Mouse (Mus musculus): ENCODE results near the gene Klhl7.

Klhl7 gene

DNA sequence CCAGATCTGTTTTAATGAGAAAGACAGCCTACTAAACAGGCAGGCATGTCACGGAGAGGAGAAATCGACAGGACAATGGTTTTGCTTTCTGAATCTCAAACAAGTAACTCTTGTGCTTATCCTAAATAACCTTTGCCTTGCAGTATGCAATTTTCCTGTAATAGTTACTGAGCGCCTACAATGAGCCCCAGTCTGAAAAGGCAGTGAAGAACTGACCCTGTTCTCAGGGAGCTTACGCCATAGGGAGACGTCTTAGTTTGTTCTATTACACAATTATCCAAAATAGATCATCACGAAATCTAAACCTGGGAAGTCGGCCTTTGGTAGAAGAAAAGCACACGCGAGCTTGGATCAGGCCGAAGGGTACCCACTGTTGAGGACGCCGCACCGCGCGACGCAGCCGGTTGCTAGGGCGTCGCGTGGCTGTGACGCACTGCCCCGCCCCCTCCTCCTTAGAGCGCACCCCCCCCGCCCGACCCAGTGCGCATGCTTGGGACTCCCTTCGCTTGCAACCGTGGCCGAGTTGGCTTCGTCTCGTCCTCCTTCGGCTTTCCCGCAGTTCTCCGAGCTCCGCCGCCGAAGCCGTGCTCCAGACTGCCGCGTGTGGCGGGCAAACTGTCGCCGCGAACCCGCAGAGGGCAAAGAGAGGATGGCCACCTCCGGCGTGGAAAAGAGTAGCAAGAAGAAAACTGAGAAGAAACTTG is at the start of gene Klhl7:
Gene Klhl7, plus strand, starts transcription at position 500 of the 704 bp plus-strand sequence.
- in situ Hi-C loops (cut with MboI, MseI): loop anchor here in 1 of 2 experiments (5.0 to 10.0 kb wide), 2 partner anchors 52 to 355 kb away; partner anchors contain the start of gene Agap3

DNA sequence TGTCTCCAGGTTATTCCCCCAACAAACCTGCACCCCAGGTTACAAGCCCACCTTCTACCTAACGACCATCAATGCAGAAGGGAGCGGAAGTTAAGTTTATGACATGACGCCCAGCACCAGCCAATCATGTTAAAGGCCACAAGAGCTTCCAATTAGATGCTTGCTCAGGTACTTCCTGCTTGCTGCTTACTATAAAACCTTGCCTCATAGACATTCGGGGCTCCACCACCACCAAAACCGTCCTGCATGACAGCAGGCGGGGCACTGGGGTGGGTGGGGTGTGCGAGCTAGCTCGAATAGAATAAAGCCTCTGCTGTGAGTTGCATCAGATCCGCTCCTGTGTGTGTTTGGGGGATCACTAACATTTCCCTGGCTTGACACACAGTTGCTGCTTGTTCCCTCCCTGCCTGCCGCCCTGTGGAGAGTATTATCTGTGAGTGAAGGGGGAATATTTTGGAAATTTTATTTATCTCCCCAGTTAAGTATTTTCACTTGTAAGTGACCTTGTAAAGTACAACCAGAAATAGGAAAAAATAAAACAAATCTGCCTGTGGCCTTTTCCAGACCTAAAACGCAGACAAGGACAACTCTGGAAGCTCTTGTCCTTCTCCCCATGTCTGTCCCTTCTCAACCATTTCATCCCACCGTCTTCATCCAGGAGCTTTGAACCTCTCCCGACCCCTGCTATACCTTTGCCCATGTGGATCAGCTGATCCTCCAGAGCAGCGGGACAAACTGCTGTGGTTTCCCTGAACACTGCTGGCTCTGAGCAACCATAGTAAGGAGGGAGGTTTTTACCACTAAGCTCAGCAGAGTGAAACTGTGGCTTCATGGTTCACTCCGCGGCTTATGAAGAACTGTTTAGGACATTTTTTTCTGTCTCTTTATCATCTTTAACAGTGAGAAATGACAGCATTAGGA is 48.4 kb upstream of the Klhl7 start:
- in situ Hi-C loops (cut with MboI, MseI): loop anchor here in 1 of 2 experiments (10.0 kb wide), 2 partner anchors 117 to 157 kb away; no protein-coding TSS in a partner anchor

DNA sequence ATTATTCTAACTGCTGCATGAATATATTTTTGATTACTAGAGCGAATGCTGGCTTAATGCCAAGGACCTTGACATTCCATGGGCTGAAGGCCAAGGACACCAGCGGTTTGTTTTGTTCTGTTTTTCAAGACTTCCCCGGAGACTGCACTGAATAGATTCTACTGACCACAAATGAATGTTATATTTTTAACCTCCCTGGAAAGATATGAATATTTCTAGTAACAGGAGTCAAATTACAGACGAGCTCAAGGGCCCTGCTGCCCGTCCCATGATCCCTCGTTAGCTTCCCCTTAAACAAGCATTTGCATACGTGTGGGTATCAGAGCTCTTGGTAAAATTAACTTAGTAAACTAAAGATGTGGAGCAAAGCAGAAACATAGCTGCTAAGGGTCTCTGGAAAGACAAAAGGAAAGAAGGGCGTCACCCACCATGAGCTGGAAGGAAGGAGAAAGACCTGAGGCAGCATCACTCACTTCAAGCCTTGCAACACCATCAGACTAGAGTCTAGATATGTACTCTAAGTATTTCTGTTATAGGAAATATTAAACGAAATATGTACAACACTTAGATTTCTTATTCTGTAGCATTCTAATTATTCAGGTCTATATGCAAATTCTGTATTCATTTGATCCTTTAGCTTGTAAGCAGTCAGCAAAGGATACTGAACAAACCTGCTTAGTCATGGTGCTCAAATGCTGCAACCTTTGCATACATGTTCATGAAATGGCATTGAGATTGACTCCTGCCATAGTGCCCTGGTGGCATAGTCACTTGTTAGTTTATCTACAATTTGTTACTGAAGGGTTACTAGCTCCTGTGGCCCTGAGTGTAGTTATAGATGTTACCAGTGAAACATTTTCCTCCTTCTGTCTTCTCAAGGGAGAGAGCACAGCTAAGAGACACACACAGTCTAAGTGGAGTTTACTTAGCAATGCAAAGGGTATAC is 46.9 kb upstream of the Klhl7 start:
- in situ Hi-C loops (cut with MboI, MseI): loop anchor here in 1 of 2 experiments (10.0 kb wide), 2 partner anchors 119 to 159 kb away; no protein-coding TSS in a partner anchor

DNA sequence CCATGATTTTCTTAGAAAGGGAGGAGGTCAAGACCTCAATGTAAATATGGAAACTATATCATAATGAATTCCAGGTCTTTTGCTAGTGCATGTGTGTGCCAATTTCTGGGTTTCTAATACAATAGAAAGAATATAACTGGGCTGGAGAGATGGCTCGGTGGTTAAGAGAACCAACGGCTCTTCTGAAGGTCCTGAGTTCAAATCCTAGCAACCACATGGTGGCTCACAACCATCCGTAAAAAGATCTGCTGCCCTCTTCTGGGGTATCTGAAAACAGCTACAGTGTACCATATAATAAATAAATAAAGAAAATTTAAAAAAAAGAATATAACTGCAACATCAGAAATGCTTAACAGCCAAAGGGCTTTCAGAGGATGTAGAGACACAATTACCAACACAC is 46.0 kb upstream of the Klhl7 start:
- in situ Hi-C loops (cut with MboI, MseI): loop anchor here in 1 of 2 experiments (10.0 kb wide), 2 partner anchors 120 to 160 kb away; no protein-coding TSS in a partner anchor

DNA sequence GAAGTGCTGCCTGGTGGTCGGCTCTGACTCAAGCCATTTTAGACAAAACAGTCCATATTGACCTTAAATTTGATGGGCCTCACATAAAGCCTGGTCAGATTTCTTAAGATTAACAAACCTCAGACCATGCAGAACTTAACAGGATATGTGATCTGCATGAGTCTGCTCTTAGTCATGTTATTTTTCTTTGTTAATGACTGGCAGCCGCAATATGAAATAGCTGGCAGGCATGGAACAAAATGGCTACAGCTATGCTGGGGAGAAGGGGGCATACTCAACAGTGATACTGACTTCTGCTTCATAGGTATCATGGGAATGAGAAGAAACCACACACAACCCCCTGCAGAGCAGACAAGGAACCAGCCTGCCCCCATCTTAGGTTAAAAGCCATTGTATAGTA is 43.5 kb upstream of the Klhl7 start:
- in situ Hi-C loops (cut with MboI, MseI): loop anchor here in 1 of 2 experiments (10.0 kb wide), 2 partner anchors 122 to 162 kb away; no protein-coding TSS in a partner anchor

DNA sequence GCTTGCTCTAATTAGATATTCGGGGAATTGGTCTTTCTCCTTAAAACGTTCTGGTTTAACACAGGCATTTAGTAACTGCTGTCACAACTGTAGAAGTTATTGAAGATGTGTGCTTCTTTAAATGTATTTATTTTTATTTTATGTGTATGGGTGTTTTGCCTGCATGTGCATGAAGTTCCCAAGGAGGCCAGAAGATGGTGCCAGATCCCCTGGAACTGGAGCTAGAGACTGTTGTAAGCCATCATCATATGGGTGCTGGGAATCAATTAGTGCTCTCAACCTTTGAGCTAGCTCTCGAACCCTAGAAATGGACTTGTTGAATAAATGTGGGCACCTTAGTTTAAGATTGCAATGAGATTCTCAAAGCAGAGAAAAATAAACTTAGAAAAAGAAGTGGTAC is 42.8 kb upstream of the Klhl7 start:
- in situ Hi-C loops (cut with MboI, MseI): loop anchor here in 1 of 2 experiments (10.0 kb wide), 2 partner anchors 123 to 163 kb away; no protein-coding TSS in a partner anchor

DNA sequence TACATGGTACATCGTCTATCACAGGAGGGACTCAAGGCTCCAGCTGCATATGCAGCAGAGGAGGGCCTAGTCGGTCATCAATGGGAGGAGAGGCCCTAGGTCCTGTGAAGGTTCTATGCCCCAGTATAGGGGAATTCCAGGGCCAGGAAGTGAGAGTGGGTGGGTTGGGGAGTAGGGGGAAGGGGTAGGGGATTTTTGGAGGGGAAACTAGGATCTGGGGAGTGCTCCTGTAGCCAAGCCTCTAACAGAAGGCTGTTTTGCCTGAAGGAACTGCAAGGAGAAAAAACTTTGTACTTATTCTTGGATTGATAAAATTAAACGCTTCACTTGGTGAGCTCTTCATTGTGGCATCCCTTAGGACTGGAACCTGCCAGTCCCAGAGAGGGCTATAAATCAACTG is 39.5 kb upstream of the Klhl7 start:
- in situ Hi-C loops (cut with MboI, MseI): no loop called here

DNA sequence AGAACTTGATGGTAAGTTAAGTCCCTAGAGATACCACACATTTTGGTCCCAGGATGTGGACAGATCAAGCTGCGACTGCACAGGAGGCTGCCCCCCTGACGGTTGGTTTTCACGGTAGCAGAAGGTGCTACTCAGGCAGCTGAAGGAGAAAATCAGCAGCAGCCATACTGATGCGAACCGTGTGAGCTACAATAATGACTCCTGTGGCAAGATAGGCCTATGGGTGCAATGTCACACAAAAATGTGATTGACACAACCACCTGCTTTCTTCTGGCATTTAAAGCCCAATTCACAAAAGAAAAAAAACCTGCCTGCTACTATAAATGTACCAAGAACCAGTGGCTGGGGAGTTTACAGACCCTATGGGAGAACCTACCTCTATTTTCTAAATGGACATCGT is 37.4 kb upstream of the Klhl7 start:
- in situ Hi-C loops (cut with MboI, MseI): no loop called here

DNA sequence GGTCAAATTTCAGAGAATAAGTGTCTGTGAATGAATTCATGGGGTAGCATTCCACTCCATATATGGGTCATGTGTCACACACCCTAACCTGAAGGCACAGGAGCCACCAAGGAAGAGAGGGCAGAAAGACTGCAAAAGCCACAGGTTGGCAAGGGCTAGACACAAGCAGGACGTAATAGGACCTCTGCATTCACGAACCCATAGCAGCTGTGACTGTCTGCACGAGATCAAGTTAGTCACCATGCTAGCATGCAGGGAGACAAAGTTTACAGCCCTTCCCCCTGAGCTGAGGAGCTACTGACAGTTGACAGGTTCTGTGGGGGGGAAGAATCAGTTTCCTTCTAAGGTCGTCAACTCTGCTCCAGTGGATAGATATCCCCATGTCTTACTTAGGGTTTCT is 36.9 kb upstream of the Klhl7 start:
- in situ Hi-C loops (cut with MboI, MseI): no loop called here

DNA sequence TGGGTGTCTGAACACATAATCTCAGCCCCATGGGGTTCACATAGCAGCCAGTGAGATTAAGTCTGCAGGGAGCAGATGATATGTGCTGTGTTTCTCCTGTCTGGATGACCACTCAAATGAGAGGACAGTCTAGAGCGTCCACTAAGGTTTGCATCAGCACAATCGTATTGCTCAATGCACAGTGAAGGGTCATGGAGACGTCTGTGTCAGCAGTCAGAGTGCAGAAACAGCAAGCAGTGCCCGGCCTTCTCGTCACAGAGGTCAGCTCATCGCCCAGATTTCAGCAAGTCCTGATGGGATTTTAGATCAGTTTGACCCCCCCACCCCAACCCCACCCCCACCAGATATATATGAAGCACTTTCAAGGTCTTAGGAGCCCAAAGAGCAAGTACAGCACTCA is 31.4 kb upstream of the Klhl7 start:
- in situ Hi-C loops (cut with MboI, MseI): no loop called here

DNA sequence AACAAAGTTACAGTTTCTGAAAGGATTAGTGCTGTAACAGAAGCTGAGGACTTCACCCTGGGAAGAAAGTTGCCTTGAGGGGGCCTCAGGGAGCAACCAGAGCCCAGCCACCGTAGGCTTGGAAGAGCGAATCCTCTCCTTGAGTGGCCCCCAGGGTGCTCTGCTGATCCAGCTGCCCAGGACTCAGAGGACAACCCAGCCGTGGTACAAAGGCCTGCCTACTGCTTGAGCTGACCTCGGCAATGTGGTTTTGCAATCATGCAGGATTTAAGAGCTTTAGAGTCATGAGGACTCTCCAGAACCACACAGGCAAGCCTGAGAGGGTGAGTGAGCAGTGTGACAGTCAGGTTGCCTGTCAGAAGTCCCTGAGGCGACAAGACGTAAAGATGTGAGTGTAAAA is 28.4 kb upstream of the Klhl7 start:
- in situ Hi-C loops (cut with MboI, MseI): no loop called here

DNA sequence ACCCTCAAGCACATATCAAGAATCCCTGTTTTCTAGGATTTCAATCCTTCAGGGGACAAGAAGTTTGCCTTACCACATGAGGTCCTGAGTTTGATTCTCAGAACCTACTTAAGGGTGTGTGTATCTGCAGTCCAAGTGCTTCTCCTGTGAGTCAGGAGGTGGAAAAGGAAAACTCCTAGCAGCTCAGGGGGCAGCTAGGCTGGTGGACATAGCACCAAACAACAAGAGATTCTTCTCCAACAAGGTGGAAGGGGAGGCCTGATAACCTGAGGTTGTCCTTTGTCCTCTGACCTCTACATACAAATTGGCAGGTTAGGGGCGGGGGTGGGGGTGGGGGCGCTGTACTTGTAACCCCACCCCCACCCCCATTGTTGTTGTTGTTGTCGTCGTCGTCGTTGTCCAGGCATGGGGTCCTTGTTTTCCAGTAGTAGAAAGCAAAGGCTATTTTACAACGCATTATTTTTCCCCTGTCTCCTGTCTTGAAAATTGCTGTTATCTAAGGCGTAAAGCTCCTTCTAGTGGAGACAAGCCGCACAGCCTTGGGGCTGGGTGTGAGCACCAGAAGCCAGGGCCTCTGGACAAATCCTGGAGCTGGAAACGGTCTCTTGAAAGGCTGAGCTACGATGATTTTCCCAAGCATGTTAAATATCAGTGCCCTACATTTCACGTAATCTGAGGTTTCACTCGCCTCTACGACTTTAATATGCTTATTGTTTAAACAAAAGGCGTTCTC is 23.3 kb upstream of the Klhl7 start:
- in situ Hi-C loops (cut with MboI, MseI): no loop called here

DNA sequence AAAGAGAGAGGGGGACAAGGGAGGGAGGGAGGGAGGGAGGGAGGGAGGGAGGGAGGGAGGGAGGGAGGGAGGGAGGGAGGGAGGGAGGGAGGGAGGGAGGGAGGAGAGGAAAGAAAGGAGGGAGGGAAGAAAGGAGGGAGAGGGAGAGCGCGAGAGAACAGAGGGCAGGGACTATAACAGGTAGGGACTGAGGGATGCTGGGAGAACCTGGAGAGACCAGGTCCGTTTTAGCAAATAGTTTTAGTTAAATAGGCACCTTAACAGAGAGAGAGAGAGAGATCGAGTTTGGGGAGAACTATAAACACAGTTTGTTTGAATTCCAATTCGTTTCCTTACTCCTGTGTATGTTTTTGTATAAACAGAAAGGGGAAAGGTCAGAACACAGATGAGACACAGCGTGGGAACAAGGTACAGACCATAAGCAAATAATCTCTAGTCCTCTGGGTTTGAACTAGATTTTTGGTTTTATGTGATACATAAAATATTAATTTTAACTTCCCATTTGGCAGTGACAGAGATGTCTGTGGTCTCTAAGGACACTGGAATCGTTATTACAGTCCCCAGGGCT is 22.6 kb upstream of the Klhl7 start:
- in situ Hi-C loops (cut with MboI, MseI): no loop called here

DNA sequence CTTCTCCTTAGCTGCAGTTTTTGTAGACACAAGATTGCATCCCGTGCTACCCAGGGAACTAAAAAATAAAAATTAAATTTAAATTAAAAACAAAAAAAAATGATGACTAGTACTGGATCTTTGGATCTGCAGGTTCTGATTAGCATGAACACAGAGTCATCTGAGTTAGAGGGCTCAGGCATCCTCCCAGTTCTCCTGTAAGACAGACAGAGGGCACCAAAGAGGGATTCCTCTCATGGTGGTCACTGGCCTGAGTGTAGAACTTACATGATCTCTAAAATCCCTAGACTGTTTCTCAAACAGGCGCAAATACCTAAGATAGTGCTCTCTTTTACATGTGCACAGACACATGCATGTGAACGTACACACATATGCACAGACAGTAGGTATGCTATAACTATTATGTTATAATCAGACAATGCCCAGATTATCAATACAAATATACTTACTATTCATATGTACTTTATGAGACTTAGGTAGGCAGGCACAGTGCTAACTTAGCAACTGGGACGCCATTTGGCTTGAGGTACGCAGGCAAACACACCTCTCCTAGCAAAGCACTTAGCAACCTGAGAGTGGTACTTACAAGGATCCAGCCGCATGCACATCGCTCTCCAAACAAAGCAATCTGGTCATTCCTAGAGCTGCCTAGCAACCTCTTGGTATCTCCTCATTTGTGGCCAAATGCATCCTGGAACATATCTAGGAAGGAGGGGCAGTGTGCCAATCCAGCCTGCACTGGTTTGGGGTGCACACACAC is 21.8 kb upstream of the Klhl7 start:
- in situ Hi-C loops (cut with MboI, MseI): no loop called here

DNA sequence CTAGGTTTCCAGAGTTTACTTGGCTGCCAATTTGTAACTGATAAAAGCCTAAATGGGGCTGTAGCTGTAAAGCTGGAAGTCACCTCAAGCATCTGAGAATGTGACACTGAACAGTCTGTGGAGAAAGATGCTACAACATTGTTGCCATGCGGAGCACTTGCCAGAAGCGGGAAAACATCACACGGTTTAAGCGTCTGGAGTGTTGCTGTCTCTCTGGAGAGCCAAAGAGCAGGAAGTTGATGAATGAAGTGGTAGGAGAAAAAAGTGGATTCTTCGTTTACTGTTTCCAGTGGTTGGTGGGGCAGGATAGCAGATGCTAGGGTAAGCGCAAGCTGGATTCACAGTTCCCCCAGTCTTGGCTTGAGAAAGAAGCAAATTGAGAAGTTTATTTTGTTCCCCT is 19.6 kb upstream of the Klhl7 start:
- in situ Hi-C loops (cut with MboI, MseI): no loop called here

DNA sequence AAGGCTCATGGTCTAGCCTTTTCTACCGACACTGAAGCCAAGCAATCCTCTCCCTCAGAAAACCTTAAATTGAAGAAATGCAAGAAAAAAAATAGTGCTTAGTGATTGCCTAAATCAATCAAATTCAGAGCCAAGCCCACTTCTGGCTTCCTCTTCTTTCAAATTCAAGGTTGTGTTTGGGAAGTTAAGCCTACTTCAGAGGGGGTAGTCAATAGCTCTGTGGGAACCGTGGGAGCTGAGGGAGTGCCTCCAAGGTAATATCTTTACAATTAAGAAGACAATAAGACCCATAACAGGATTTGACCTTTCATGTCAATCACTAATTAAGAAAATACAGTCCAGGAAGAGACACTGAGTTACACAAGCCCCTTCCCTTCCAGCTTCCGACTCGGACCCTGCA is 15.6 kb upstream of the Klhl7 start:
- in situ Hi-C loops (cut with MboI, MseI): no loop called here

DNA sequence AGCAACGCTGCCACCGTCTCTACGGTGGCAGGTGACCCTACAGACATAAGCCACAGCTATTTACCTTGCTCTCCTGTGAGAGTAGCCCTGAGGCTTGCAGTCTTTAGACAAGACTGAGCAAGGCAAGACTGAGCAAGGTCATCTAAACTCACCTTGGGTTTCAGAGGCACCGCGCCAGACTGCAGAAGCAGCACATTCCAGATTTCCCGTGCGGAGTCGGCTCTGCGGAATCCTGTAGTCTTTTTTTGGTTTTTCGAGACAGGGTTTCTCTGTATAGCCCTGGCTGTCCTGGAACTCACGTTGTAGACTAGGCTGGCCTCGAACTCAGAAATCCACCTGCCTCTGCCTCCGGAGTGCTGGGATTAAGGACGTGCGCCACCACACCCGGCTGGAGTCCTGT is 14.2 kb upstream of the Klhl7 start:
- in situ Hi-C loops (cut with MboI, MseI): no loop called here

DNA sequence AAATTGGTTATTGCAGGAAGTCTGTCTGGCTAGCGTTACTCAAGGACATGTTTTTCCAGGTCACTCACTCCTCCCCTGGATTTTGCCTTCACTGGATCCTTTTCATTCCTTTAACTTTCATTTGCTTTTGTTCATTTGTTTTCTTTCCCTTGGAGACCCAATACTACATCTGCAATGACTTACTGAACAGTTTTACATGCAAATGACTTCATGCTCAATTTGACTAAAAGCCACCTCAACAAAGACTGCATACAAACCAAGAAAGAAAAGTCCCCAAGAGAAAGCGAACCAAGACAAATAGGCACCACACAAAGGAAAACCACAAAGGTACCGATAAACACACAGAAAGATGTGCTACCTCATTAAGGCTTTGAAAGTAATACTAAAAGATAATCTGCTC is 13.5 kb upstream of the Klhl7 start:
- in situ Hi-C loops (cut with MboI, MseI): no loop called here

DNA sequence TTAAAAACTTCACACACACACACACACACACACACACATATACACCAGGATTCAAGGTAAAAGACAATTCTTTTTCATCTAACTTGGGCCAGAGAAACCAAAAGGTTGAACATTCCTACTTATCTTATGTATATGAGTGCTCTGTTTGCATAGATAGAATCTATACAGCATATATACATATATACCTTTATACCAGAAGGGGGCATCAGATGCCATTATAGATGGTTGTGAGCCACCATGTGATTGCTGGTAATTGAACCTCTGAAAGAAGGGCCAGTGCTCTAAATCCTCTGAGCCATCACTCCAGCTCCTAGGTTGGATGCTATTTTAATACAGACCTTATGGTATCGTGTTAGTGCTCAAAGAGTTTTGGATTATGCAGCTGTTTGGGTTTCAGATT is 12.0 kb upstream of the Klhl7 start:
- in situ Hi-C loops (cut with MboI, MseI): no loop called here

Data from T-helper 17 cell (primary cell).